Mouse (Mus musculus) MEL (cell line): ENCODE measurements around the gene Padi2.

Experiments
- CTCF ChIP-seq, 3 experiments: IDR thresholded peaks in 2 of 3; conservative IDR thresholded peaks in 1 of 3; 2 replicates each; pipeline ENCODE4 v1.5.1; 2011 to 2012; ENCODE audit warnings: low read length in 3 of 3, low read depth in 2 of 3, mild to moderate bottlenecking in 2 of 3, improper control_type of control experiment in 1 of 3, inconsistent platforms in 1 of 3, mixed read lengths in 1 of 3, moderate library complexity in 1 of 3; ENCODE audit not compliant: control insufficient read depth in 1 of 3, insufficient read depth in 1 of 3, poor library complexity in 1 of 3, severe bottlenecking in 1 of 3
- ELF1 ChIP-seq: IDR thresholded peaks from 2 replicates; pipeline ENCODE4 v1.6.1; 2014; ENCODE audit warnings: low read depth, mild to moderate bottlenecking, inconsistent platforms, low read length, improper control_type of control experiment, moderate library complexity
- ETS1 ChIP-seq: IDR thresholded peaks from 2 replicates; pipeline ENCODE4 v1.6.1; 2012; ENCODE audit warnings: low read depth, mild to moderate bottlenecking, inconsistent platforms, low read length, improper control_type of control experiment, moderate library complexity
- MAX ChIP-seq: IDR thresholded peaks from 2 replicates; pipeline ENCODE4 v1.6.1; 2011; ENCODE audit warnings: low read length, improper control_type of control experiment
- POLR2A ChIP-seq, 2 experiments: IDR thresholded peaks; 2 replicates each; pipeline ENCODE4 v1.6.1; 2011 to 2012; ENCODE audit warnings: low read length in 2 of 2, mild to moderate bottlenecking in 2 of 2, control low read depth in 1 of 2, improper control_type of control experiment in 1 of 2, low read depth in 1 of 2, moderate library complexity in 1 of 2; ENCODE audit not compliant: control insufficient read depth in 1 of 2, insufficient read depth in 1 of 2, poor library complexity in 1 of 2
- POLR2AphosphoS5 ChIP-seq: IDR thresholded peaks from 2 replicates; pipeline ENCODE4 v1.6.1; 2012; ENCODE audit warnings: low read depth, borderline replicate concordance, mild to moderate bottlenecking, inconsistent platforms, low read length, moderate library complexity, mixed read lengths
- TBP ChIP-seq: IDR thresholded peaks from 2 replicates; pipeline ENCODE4 v1.8.0; 2011; ENCODE audit warnings: low read depth, low read length, improper control_type of control experiment

DNA sequence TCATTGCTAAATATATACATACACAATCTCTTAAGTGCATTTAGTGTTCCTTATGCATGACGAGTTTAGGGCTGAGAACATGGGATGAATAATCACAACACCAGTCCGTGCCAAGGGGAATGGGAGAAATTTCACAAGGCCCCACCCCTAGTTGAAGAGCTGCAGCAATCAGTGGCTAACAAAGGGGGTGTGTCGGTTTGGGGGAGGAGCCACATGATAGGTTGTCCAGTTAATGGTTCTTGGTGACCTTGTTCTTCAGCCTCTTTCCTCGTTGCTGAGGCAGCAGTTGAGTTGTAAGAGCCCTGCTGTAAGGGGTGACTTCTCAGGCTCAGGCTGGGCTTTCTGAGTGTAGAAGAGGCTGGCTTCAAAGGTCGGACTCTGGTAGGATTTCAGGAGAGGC is 56.8 kb downstream of the Padi2 start:
- TF ChIP-seq POLR2A (IDR thresholded peaks at IDR 0.05; ENCODE audit: control insufficient read depth in 1 of 2, insufficient read depth in 1 of 2, low read depth in 1 of 2, low read length in 2 of 2, poor library complexity in 1 of 2) (no peak), ELF1 (no peak), CTCF (IDR thresholded peaks at IDR 0.05 in 2 of 3, conservative IDR thresholded peaks at IDR 0.05 in 1 of 3; ENCODE audit: control insufficient read depth in 1 of 3, insufficient read depth in 1 of 3, low read depth in 2 of 3, low read length in 3 of 3, poor library complexity in 1 of 3, severe bottlenecking in 1 of 3) (no peak), TBP (no peak), POLR2AphosphoS5 (no peak), MAX (no peak), ETS1 (no peak)
